ENCODE assay signal across 28 mouse cellular contexts in the genomic region with DNA sequence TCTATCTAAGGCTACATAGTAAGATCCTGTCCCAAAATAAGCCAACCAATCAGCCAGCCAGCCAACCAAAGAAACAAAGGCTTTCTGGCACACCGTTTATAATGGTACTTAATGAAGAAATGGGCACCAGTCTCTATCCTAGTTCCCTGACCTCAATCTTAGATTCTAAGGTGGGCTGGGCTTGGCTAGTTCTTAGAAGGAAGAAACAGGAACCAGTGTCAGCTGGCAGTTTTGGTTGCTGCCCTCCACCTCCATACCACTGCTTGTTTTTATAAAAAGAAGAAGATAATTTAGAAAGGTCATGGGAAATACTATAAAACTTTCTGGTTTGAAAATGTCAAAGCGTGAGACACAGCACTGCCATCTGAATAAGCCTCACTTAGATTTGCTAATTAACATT. TPM values are rescaled to one million over a fixed set of nuclear protein-coding genes. Genes with fewer than 3 reads are reported as not detected.
DNase-seq lines count a peak whose midpoint lies in the region; ATAC-seq and TF ChIP-seq lines count a peak whose summit lies in the region.
"Had no signal": no experiment of that assay in that cellular context is flagged by ENCODE, and none has a peak within 500 bp of the region (broad histone marks: within the 10 kb centered on the region; RNA-seq: fewer than 3 reads in every experiment).

No protein-coding gene starts in this region.

- H3K4me2 ChIP-seq in heart, embryonic 13.5 days = no peak overlapping the region
- H3K4me2 ChIP-seq in kidney, embryonic 15.5 days = no peak overlapping the region
- H3K4me2 ChIP-seq: hindbrain, embryonic 12.5 days had no signal

- peaks cover 73% of the 10 kb centered on the region for H3K4me1 ChIP-seq in heart, embryonic 13.5 days
- peaks cover 22% of the 10 kb centered on the region for H3K4me1 ChIP-seq in kidney, embryonic 15.5 days
- no peaks in the 10 kb centered on the region for H3K4me1 ChIP-seq in MEL (ENCODE audit: control insufficient read depth in 1 of 2, insufficient read depth in 2 of 2, low read length in 2 of 2)

- no peaks in the 10 kb centered on the region for H3K9me3 ChIP-seq in heart, embryonic 13.5 days
- H3K9me3 ChIP-seq in kidney, embryonic 15.5 days (replicated peaks) = no peaks in the 10 kb centered on the region
- H3K9me3 ChIP-seq in MEL (replicated peaks; ENCODE audit: insufficient read depth, low read length) = no peaks in the 10 kb centered on the region
- H3K9me3 ChIP-seq: hindbrain, embryonic 12.5 days had no signal

- peaks cover 9% of the 10 kb centered on the region for H3K36me3 ChIP-seq in heart, embryonic 13.5 days
- peaks cover 9% of the 10 kb centered on the region; the same call in 1 of the 2 replicates for H3K36me3 ChIP-seq in kidney, embryonic 15.5 days
- no peaks in the 10 kb centered on the region; a peak in 2 of 4 replicates for H3K36me3 ChIP-seq in MEL (ENCODE audit: control insufficient read depth in 1 of 2, insufficient read depth in 2 of 2, low read length in 2 of 2)
- H3K36me3 ChIP-seq: hindbrain, embryonic 12.5 days had no signal

- intact Hi-C loops in heart, postnatal 36 days (cut with DNase I) = loop anchor here (5.0 kb wide), 1 partner anchor 36 kb away; no protein-coding TSS in a partner anchor

- no peaks in the 10 kb centered on the region for H3K27me3 ChIP-seq in heart, embryonic 13.5 days (replicated peaks)
- H3K27me3 ChIP-seq in kidney, embryonic 15.5 days = no peaks in the 10 kb centered on the region
- H3K27me3 ChIP-seq in MEL (ENCODE audit: control insufficient read depth in 1 of 2, insufficient read depth in 2 of 2, low read length in 2 of 2) = no peaks in the 10 kb centered on the region
- H3K27me3 ChIP-seq: CH12.LX; hindbrain, embryonic 12.5 days; Patski had no signal

- 96% methylated on average over 2 of the region's 2 CpGs for WGBS in heart, embryonic 13.5 days
- WGBS in kidney, embryonic 15.5 days = 95% methylated on average over 2 of the region's 2 CpGs

- no peak overlapping the region for H3K4me3 ChIP-seq in heart, embryonic 13.5 days
- no peak overlapping the region for H3K4me3 ChIP-seq in kidney, embryonic 15.5 days (replicated peaks)
- H3K4me3 ChIP-seq in MEL (ENCODE audit: control insufficient read depth in 1 of 2, insufficient read depth in 1 of 2, low read depth in 2 of 2, low read length in 2 of 2) = no peak overlapping the region
- H3K4me3 ChIP-seq: erythroblast, embryonic 14.5 days; hindbrain, embryonic 12.5 days had no signal

- H3K79me2 ChIP-seq in MEL (ENCODE audit: control insufficient read depth, insufficient read depth, low read length, poor library complexity) = no peaks in the 10 kb centered on the region

- TF ChIP-seq RAD21 in MEL (IDR thresholded peaks at IDR 0.05; ENCODE audit: low read depth, low read length) = no peak

- no peak for TF ChIP-seq CTCF in MEL (IDR thresholded peaks at IDR 0.05 in 2 of 3, conservative IDR thresholded peaks at IDR 0.05 in 1 of 3; ENCODE audit: control insufficient read depth in 1 of 3, insufficient read depth in 1 of 3, low read depth in 2 of 3, low read length in 3 of 3, poor library complexity in 1 of 3, severe bottlenecking in 1 of 3)

- TF ChIP-seq EP300 in MEL (IDR thresholded peaks at IDR 0.05; ENCODE audit: low read depth in 1 of 2, low read length in 2 of 2) = no peak

- no peak overlapping the region for H3K9ac ChIP-seq in heart, embryonic 13.5 days
- H3K9ac ChIP-seq in kidney, embryonic 15.5 days = no peak overlapping the region
- no peak overlapping the region for H3K9ac ChIP-seq in MEL (ENCODE audit: control insufficient read depth, low read depth, low read length, poor library complexity, severe bottlenecking)
- H3K9ac ChIP-seq: hindbrain, embryonic 12.5 days; liver, embryonic 14.5 days had no signal

- ATAC-seq in heart, embryonic 13.5 days (ENCODE audit: extremely low read depth, insufficient number of reproducible peaks, low FRiP score, low TSS enrichment) = no peak
- ATAC-seq in kidney, embryonic 15.5 days (replicated peaks; ENCODE audit: low FRiP score) = no peak
- 0 out of 2 replicates have a peak, but pooled peaks have one; percentile 25 for ATAC-seq in granulocyte monocyte progenitor cell, adult 5-6 weeks (replicated peaks; ENCODE audit: poor library complexity, severe bottlenecking)
- no peak for ATAC-seq in inflammation-experienced regulatory T-cells, adult 6 months
- ATAC-seq: hindbrain, postnatal 0 days; intestine, embryonic 16.5 days; Patski had no signal

- peak overlapping the region; percentile 49 for H3K27ac ChIP-seq in heart, embryonic 13.5 days (replicated peaks)
- H3K27ac ChIP-seq in kidney, embryonic 15.5 days = 0 out of 2 replicates have a peak overlapping the region, but pooled peaks have one; percentile 61
- H3K27ac ChIP-seq in MEL (ENCODE audit: control insufficient read depth, low read depth, low read length) = no peak overlapping the region
- H3K27ac ChIP-seq: liver, embryonic 14.5 days; macrophage; stomach, postnatal 0 days had no signal

- no peak for DNase-seq in heart, postnatal 36 days
- no peak for DNase-seq in kidney, postnatal 25 days
- peak; percentile 55 for DNase-seq in MEL (ENCODE audit: low read depth, low spot score)
- DNase-seq: adrenal gland, postnatal 25 days; cerebellum, adult 11-12 months; cerebellum, adult 9-11 months; heart, postnatal 14 days; liver; lung, adult 2 months; lung, postnatal 10 days; midbrain, embryonic 14.5 days; right cerebral cortex, postnatal 4 days; thymus, postnatal 4 days had no signal

- no peak for TF ChIP-seq POLR2A in MEL (IDR thresholded peaks at IDR 0.05; ENCODE audit: control insufficient read depth in 1 of 2, insufficient read depth in 1 of 2, low read depth in 1 of 2, low read length in 2 of 2, poor library complexity in 1 of 2)

TF ChIP-seq in MEL, 35 proteins besides CTCF, POLR2A, EP300 and RAD21:
- TF ChIP-seq TBP (IDR thresholded peaks at IDR 0.05; ENCODE audit: low read depth, low read length) (no peak), ZMIZ1 (IDR thresholded peaks at IDR 0.05; ENCODE audit: low read depth, low read length) (no peak), CHD1 (IDR thresholded peaks at IDR 0.05; ENCODE audit: low read depth, low read length) (no peak), KAT2A (conservative IDR thresholded peaks at IDR 0.05; ENCODE audit: low read depth, low read length) (no peak), MYB (IDR thresholded peaks at IDR 0.05; ENCODE audit: low read depth, low read length) (no peak), ZC3H11A (IDR thresholded peaks at IDR 0.05; ENCODE audit: low read depth, low read length) (no peak), ELF1 (IDR thresholded peaks at IDR 0.05; ENCODE audit: low read depth, low read length) (no peak), ETS1 (IDR thresholded peaks at IDR 0.05; ENCODE audit: low read depth, low read length) (no peak)

RNA-seq across cellular contexts. Expression of a gene that starts 42.5 kb away (rescaled TPM):
- 40.2 and 43.4 TPM in 2 replicates for polyA plus RNA-seq in heart, embryonic 13.5 days (2015; fragmentation: Nextera tagmentation; extraction: Ambion mirVana)
- 10 to 100 TPM; 18.8 to 19.1 TPM for total RNA-seq in heart, postnatal 36 days (2021)
- 45.7 and 53.8 TPM in 2 replicates for polyA plus RNA-seq in kidney, embryonic 15.5 days (2015; fragmentation: Nextera tagmentation; extraction: Ambion mirVana)
- 6.5 and 7.5 TPM in 2 replicates for total RNA-seq in MEL (2012; rRNA removed)
- 10 to 100 TPM in 1 of 2 experiments, not detected in 1; 17.4 TPM for polyA plus RNA-seq in MEL (2012; ENCODE audit: insufficient read depth in 1 of 2, insufficient read length in 2 of 2, low read depth in 1 of 2, low replicate concordance in 2 of 2, missing spikeins in 1 of 2)
- not detected in 2 replicates for total RNA-seq in granulocyte monocyte progenitor cell, adult 5-6 weeks (2014; fragmentation: Nextera tagmentation)
- not detected in 2 replicates for total RNA-seq in granulocyte monocyte progenitor cell, adult 5-6 weeks (2017)
- polyA plus RNA-seq in inflammation-experienced regulatory T-cells, adult 6 months (2017; shearing (Covaris generic)) = under 1 TPM in 2 of 3 experiments, not detected in 1; 0.17 to 0.25 TPM
- total RNA-seq: common myeloid progenitor, adult 5-6 weeks; monocyte, adult 5-6 weeks had no signal
